Comparison of ENCODE assay signal across 27 mouse cellular contexts in genomic region chr4:140522873-140523272, GRCm38 (mm10).
"Had no signal": no experiment of that assay in that cellular context is flagged by ENCODE, and none has a peak within 500 bp of the region (broad histone marks: within the 10 kb centered on the region; RNA-seq: fewer than 3 reads in every experiment).

No protein-coding gene starts in this region.

- H3K27ac ChIP-seq: embryonic facial prominence, embryonic 10.5 days; embryonic facial prominence, embryonic 12.5 days; embryonic facial prominence, embryonic 13.5 days; embryonic facial prominence, embryonic 15.5 days; forebrain, embryonic 12.5 days; forebrain, embryonic 13.5 days; heart, adult 2 months had no signal

- H3K9me3 ChIP-seq: embryonic facial prominence, embryonic 10.5 days; embryonic facial prominence, embryonic 12.5 days; embryonic facial prominence, embryonic 13.5 days; embryonic facial prominence, embryonic 15.5 days; forebrain, embryonic 12.5 days; forebrain, embryonic 13.5 days had no signal

- H3K4me1 ChIP-seq: embryonic facial prominence, embryonic 12.5 days; embryonic facial prominence, embryonic 13.5 days; embryonic facial prominence, embryonic 15.5 days; forebrain, embryonic 12.5 days; forebrain, embryonic 13.5 days had no signal

- H3K27me3 ChIP-seq: embryonic facial prominence, embryonic 12.5 days; embryonic facial prominence, embryonic 13.5 days; embryonic facial prominence, embryonic 15.5 days; forebrain, embryonic 12.5 days; forebrain, embryonic 13.5 days had no signal

- H3K9ac ChIP-seq: embryonic facial prominence, embryonic 12.5 days; embryonic facial prominence, embryonic 13.5 days; embryonic facial prominence, embryonic 15.5 days; forebrain, embryonic 12.5 days; forebrain, embryonic 13.5 days; forebrain, postnatal 0 days had no signal

- ATAC-seq: forebrain, embryonic 13.5 days; forebrain, embryonic 14.5 days; forebrain, embryonic 16.5 days; forebrain, postnatal 0 days had no signal

- H3K4me3 ChIP-seq: embryonic facial prominence, embryonic 10.5 days; embryonic facial prominence, embryonic 12.5 days; embryonic facial prominence, embryonic 13.5 days; embryonic facial prominence, embryonic 15.5 days; erythroblast, embryonic 14.5 days; forebrain, embryonic 12.5 days; forebrain, embryonic 13.5 days; heart, adult 2 months had no signal

- DNase-seq: cerebellum, adult 18-20 months; cerebellum, adult 2 months; cerebellum, adult 8-10 months; cerebellum, adult 9-10 months; cerebellum, adult 9-11 months; cerebellum, postnatal 10 days; cerebellum, postnatal 14 days; cerebellum, postnatal 25 days; cerebellum, postnatal 36 days; embryo, embryonic 11 days; forebrain, postnatal 0 days; gastrocnemius, postnatal 10 days; gastrocnemius, postnatal 14 days; gastrocnemius, postnatal 25 days; gastrocnemius, postnatal 36 days; heart, adult 11 months; heart, adult 18-20 months; heart, adult 2 months had no signal

- H3K4me2 ChIP-seq: embryonic facial prominence, embryonic 12.5 days; embryonic facial prominence, embryonic 13.5 days; embryonic facial prominence, embryonic 15.5 days; forebrain, embryonic 12.5 days; forebrain, embryonic 13.5 days had no signal
